Mouse (Mus musculus) heart, adult 9 months (tissue): Measurements from ENCODE around the gene B3gat1.
A peak's percentile ranks its signal among the peaks of the same experiment; 100 is the strongest.

Experiments used
- DNase-seq, 2 experiments: peaks; one replicate each; pipeline ENCODE4 v3.0.0; 2022; ENCODE audit warnings: low spot score in 2 of 2

Gene B3gat1

DNA sequence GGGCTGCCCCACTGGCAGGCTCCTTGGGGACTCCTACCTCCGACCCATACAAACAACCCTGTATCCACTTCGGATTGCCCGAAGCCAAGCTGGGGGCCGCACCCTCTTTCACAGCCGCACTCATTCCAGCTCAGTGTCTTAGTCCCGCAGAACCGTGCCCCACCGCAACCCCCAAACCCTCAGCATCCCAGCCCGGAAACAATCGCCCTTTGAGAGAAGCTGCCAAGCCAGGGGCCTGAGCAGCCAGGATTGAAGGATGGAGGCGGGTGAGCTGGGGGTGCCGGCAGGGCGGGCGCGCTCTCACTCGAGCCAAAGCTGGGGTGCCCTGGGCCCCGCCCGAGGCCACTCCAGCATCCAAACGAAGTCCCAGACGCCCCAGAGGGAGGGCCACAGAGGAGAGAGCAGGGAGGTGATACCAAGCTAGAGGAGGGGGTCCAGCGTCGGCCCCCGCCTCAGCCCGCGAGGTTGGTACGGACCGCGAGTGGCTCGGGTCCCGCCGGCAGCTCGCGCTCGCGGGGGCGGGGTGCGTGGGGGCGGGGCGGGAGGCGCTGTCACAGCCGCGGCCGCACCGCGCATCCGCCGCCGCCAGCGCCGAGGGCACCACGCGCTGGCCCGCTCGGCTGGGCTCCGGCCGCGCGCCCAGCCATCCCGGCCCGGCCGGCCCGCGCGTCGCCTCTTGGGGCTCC lies at the start of gene B3gat1:
B3gat1 (plus strand) TSS at position 523 of the 686 bp plus-strand sequence.
- DNase-seq = no peak

DNA sequence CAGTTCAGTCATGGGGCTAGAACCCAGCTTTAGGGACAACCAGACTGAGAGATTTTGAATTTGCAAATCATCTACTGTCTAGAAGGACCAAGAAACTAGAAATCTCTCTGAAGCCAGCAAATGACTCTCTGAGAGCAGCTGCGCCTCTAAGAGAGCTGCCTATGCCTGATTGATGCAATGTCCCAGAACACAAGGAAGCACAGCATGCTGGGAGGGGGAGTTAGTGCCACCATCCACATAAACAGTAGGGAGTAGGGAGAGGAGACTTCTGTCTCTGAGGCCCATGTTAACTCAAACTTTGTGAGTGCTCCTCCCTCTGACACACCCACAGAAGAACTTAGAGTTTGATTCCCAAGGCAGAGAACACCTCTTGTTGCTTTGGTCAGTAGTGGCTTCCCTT lies 44.4 kb upstream of the B3gat1 start:
- no peak for DNase-seq

DNA sequence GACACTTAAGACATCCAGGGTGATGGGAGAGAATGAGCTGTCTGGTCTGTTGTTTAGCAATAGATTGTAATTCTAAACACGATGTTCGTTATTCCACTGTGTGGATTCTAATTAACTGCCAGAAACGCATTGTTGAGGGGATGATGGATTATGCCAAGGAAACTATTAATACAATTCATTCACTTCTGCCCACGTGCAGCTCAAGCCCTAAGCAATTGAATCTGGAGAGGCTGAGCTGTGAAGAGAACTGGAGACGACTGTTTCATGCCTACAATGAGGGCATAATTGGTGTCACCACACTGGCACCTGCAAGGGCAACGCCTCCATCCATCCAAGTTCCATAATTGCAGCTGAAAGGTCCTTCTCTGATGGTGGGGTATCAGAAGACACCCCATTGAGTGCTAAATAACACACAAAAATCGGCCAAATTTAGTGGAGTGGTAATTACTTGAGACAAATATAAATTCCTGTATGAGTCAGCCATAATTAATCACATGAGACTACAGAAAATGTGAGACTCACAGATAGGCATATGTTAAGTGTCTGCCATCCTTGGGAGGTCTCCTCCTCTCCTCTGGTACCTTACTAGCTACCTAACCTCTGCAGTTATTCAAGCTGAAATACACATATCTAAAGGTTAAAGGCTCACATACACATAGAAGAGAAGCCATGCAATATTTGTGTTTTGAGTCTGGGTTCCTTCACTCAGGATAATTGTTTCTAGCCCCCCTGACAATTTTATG lies 43.4 kb upstream of the B3gat1 start:
- DNase-seq = no peak

DNA sequence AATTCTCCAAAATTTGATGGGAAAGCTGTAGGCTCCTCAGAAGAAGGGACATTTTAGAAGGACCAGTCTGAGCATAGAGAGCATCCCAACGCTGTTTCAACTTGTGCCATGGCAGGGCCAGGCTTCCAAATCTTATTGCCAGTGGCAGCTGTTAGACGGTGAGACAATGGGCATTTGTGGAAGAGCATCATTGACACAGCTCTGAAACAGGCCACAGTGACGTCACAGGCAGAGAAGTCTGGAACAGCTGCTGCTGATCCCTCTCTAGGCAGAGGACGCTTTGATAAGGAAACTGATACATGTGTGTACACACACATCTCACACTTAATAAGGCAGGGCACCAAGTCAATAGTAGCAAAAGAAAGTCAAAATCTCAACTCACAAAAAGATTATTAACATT lies 40.9 kb upstream of the B3gat1 start:
- no peak for DNase-seq

DNA sequence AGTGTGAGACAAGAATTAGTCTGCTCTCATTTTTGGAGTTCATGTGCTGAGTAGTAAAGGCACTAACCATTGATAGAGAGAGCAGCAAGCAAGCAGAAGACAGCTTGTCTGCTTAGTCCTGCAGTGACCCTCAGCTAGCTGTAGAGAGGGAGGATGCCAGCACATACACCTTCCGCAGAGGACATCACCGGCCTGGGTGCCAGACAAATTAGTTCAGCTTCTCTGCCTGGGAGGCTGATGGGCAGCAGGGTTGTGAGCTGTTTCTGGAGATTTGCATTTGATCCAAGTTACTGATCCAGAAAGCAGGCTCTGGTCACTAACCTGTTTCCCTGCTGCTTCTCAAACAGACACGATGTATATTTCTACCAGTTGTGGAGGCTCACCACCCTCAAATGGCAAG lies 38.9 kb upstream of the B3gat1 start:
- DNase-seq = no peak

DNA sequence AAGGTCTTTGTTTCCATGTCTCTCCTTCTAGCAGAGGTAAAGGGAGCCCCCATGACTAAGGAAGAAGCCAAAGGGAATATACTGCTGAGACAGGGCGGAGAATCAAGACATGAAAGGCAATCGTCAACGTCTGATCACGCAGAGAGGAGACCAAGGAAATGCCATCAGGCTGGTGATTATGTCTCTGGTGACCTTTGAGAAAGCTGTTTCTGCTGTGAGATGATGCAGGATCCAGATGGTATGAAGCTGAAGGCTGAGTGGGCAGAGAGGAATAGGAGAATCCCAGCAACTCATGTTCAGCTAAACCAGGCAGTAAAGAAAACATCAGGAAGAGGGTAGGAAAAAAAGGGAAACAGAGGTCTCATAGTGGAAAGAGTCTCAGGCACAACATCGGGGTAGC lies 38.4 kb upstream of the B3gat1 start:
- DNase-seq = no peak

DNA sequence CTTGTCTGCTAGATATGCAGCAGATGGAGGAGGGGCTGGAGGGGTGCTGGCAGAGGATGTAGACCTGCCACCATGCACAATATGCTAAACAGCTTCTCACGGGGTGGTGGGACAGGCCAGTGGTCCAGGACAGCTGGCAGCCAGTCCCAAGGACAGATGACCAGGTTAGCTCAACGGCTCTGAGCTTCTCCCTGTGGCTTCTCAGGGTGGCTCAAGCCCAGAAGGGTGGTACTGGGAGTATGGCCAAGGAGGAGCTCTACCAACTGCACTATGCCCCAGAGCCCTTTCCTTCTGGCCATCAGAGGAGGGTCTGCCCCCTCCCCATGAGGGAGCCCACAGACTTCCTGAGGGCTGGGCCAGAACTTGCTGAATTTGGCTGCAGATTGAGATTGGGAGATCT lies 35.2 kb upstream of the B3gat1 start:
- DNase-seq = no peak

DNA sequence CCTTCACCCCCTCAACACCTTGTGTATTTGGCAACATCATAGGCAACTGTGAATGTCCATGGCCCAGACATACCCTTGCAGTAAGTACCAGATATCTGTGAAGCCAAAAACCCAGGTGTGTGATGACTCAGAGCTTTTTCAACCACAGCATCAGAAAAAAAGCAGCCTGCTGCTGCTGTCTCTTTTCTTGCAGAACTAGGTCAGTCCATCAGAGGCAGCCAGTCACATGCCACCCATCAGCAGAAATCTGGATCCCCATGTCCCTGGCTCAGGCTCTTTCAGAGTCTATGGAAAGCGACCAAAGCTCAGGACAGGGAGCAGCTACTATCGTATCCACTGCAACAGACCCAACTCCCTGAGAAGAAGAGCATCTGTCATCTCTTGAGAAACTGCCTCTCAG lies 33.2 kb upstream of the B3gat1 start:
- no peak for DNase-seq

DNA sequence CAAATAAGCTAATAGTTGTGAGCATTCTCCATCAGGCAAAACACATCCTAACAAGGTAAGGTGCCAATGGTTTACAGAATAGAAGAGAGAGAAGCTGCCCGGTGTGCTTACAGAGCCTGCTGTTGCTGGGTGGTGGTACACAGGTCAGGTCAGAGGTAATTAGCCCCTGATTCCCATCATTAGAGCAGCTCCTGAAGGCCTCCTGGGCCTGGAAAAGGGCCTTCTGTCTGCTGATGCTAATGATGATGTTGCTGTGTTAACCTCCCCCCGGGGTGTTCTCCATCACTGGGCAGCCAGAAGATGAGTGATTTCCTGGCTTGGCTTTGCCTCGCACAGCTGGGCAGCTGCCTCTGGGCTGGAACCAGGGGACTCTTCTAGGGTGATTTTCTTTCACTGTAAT lies 15.1 kb upstream of the B3gat1 start:
- DNase-seq = no peak

DNA sequence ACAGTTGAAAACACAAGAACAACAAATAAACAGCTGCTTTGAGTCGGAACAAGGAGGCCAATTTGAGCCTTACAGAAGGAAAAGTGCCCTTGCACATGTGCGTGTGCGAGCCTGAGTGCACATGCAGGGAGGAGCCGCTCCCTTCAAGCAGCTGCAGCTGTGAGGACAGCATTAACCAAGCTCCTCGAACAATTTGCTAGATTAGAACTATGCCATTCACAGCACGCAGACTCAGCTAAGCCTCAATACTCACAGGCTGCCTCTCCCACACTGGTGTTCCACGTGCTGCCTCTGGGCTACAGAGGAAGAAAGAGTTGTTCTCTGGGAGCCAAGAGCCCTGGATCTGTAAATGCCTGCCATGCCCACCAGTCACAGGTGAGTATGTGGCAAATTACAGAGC lies 11.8 kb upstream of the B3gat1 start:
- no peak for DNase-seq

DNA sequence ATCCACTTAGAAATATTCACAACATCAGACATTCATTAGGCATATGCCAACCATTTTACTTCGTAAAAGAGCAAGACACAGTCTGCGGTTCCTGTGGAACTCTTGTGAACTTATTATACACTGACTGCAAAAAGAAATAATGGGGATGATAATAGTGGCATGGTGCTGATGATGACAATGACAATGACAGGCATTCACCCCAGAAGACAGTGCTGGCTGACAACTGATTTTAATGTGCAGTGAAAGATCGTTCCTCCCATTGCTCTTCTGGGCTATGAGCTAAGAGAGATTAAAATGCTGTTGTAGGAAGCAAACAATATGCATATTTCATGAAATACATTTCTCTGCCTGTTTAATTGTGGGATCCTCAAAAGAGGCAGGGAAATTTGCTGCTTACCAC lies 7.8 kb upstream of the B3gat1 start:
- no peak for DNase-seq

DNA sequence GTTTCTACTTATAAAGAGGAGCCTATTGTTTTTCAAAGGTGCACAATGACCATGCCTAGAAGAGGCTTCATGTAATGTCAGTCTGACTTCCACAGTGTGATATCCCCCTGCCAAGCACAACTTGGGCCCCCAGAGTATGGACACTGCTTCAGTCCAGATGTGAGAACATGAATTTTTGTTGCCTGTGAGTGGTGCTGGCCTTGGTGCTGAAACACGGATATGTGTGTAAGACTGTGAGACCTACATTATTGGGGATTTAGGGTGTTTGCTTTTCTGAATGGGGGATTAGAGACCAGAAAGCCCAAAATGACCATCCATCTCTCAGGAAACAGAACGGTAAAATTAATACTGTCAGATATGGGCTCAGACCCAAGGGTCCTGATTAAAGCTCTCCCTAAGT lies 6.1 kb upstream of the B3gat1 start:
- DNase-seq = no peak

DNA sequence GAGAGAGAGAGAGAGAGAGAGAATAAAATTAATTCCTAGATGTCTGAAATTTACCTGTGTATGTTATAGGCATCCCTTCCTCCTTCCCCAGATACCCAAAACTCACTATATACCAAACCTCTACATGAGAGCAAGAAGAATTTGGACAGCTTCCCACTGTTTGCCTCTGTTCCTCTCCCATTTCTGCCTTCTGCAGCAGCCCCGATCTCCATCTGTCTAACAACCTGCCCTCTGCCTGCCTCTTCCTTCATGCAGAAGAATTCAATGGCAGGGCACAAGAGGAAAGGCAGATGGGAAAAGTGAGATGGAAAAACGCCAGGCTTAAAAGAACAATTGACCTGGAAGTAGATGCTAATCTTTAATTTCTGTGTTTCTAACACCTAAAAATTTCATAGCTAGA lies 5.0 kb upstream of the B3gat1 start:
- no peak for DNase-seq

DNA sequence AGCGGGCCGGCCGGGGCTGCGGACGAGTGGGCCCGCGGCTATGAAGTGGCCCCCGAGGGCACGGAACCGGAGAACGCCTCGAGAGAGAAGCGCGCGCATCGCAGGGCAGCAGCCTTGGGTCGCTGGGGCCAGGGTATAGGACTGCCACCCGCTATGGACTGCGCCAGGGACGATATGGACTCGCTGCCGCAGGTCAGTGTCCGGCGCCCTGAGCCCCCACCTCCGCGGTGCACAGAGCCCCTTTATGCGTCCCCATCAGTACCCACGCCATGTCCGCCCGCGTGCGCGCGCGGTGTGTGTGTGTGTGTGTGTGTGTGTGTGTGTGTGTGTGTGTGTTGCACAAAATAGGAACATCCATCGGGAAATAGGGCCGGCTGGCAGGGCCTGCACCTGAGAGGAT lies 458 bp downstream of the B3gat1 start:
- DNase-seq = no peak

DNA sequence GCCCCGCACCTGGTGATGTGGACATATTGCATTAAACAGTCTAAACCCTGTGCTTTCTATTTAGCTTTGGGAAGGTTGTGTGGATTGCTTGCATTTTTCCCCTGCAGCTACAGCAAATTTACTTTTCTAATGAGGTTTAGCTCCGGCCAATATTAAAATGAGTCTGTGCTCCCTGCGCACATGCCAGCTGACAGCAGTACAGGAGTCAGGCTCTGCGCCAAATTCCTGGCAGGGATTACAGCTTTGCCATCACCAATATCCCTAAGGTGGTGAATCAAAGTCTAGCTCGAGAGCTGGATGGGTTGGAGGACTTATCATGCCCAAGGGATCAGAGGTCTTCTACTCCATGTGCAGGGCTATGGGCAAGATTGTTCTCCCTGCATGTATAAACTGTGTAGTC lies 3.6 kb downstream of the B3gat1 start:
- DNase-seq = no peak

DNA sequence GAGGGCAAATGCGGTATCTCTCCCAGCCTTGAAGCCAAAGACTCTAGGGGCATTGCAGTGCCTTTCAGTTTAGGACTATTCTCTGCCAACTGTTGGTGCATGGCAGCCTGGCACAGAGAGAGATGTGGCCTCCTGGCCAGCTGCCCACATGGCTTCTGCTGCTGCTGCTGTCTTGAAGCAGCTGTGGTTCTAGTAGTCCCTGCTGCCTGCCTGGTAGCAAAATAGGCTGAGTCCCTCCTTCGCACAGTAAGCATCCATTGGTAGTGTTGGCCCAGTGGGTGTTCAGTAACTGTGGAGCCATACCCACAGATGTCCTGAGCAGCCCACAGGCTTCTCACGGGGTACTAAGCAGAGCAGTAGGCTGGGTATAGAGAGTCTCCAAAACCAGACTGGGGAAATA lies 9.3 kb downstream of the B3gat1 start:
- peak in 1 of 2 experiments; percentile 1 for DNase-seq

DNA sequence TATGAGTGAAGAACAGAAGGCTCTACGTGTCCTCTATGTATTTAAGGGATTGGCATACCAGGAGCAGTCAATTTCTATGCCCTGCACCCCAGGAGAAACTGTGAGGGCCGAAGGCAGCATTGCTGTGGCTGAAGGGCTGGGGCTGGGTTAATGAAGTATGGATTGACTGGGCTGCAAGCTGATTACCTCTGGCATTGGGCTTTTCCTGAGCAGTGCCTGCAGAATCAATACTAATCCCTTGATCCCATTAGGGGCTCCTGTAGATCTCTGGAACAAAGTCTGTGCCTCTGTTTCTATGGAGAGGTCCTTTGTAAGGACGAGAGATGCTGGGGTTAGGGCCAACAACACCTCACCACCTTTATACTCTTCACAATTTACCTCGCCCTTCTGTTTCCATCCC lies 13.6 kb downstream of the B3gat1 start:
- no peak for DNase-seq

DNA sequence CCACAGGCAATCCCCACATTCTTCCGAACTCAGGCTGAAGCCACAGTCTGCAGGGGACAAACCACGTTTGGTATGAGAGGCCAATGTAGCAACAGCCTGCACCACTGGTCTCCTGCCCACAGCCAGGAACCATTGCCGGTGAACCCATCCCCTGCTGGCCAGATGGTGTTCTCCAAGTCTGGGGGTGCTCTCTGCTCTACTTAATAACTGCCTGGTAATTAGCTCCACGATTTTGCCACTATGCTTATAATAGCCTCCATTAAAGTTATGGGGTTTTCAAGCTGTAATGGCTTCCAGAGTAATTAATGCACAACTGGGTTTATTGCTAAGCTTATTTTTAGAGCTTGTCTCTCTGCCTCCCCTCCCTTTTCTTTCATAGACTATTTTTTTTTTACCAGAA lies 15.4 kb downstream of the B3gat1 start:
- DNase-seq = no peak

DNA sequence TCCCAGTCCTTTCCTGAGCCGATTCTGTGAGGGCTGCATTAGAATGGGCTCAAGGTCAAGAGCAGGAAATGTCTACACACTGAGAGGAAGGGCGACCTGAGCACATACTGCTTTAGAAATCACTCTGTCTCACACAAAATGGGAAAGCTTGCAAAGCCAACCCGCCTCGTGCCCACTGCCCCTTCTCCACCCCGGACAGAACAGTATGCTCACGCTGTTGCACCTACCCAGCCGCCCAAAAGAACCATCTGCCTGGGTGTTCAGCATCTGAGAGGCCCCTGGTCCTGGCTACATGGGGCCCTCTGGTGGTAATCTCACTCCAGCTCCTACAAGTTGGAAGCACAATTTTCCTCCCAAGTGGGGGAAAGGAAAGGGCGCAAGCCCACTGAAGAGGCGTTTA lies 26.6 kb downstream of the B3gat1 start:
- DNase-seq = peak in 1 of 2 experiments; percentile 10

DNA sequence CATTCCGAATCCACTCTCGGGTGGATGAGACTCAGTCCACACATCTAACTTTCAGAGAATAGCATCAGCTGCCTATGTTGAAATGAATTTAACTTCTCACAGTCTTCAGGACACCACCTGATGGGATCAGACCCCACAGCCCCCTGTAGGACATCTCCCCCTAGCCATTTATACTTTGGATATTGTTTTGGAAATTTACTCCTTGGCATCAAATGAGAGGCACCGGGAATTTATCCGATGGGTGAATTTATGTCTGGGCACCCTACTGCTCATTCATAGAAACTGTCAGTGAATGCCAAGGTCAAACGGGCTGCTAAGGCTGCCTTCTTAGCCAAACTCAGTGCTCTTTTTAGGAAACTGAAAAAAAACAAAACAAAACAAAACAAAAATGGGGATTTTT lies 27.0 kb downstream of the B3gat1 start:
- DNase-seq = no peak

DNA sequence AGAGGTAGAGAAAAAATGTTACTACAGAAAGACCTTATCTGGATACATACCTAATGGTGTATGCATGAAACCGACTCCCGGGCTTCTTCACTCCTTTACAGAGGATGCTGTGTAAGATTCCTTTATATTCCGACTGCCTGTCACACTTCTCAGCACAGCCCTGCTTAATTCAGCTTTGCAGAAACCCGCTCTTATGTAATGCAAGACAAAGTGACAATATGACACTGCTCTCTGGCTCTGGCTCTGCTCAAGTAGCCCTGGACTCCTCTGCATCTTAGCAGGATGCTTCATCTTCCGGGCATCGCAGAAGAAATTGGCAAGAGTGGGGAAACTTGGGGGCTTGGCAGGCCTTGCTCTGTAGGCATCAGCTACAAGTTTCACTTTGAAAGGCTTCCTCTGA lies 28.9 kb downstream of the B3gat1 start:
- DNase-seq = no peak

DNA sequence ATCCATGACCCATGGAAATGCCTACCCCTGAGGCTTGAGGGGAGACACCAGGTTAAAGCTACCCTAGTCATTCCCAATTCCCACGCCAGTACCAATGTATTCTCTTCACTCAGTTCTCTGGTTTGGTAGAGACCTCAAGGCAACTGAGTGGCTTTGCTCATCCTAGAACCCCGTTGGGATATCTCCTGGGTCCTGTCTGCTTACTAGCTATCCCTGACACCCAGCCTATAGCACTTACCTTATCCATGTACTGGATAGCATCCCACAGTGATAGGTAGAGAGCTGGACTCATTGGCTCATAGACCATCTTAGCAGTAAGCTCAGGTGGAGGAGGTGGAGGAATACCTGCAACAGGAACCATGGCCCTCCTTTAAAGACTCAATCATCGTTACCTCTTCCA lies 34.7 kb downstream of the B3gat1 start:
- DNase-seq = no peak

DNA sequence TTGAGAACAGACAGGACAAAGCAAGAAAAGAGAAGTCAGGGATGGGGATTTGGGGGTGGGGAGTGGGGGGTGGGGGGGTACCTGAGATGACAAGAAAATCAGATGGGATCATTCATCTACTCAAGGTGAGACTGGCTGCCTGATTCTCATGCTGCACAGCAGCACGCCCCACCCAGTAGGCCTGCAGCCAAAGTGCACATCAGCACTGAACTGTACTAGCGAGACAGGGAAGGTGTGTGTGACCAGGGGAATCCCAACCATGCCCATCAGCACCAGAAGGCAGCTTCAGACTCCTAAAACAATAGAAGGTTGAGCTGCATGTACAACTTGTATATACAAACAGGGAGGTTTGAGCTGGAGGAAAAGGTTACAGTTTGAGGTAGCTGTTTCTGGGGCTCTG lies 42.2 kb downstream of the B3gat1 start:
- no peak for DNase-seq
